Mouse (Mus musculus): ENCODE measurements around the gene March9.

GRCm38 (mm10) chr10:127062503-127062902 lies 2.5 kb upstream of the March9 start:
- TF ChIP-seq CTCF (IDR thresholded peaks at IDR 0.05; ENCODE audit: insufficient read depth, low read length): no peak
- TF ChIP-seq POLR2A (IDR thresholded peaks at IDR 0.05; ENCODE audit: borderline replicate concordance, extremely low read depth, low read depth, low read length): no peak
